Mouse (Mus musculus) cerebellum, postnatal 4 days (tissue): Measurements from ENCODE around the gene Ezh1.
"Not testable (repeated sequence)": the region's sequence is repeated elsewhere in the genome, so short reads cannot be mapped to it uniquely, and the experiment has no call there.

ENCODE experiments used
- DNase-seq, 2 experiments: peaks; one replicate each; pipeline ENCODE4 v3.0.0; 2022; ENCODE audit warnings: low spot score in 2 of 2, mixed read lengths in 1 of 2

Gene Ezh1

DNA sequence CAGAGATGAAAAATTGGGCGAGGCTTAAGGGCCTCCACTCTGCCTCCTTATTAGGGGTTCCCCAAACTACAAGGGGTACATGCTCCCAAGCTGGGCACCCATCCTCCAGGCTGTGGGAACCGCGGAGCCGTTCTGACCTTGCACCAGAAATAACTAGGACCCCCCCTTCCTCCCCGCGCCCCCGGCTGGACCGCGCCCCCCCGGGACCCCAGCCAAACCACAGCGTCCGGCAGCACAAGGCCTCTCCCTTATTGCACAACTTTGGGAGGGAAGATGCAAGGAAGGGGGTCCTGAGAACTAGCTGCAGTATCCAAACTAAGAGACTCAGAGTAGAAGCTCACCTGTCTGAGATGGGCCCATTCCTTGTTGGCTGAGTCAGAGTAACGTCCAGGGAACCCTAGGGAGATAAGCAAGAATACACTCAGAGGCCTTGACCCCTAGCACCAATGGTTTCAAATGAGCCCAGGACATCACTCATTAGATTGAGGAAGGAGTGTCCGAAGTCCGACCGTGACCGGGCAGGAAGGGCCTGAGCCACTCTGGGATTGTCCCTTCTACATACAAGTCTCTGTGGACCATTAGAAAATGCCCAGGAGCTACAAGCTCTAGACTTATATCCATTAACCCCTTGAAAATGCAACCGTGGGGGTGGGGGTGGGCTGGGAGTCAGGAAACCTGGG, 57.8 kb downstream of the Ezh1 start:
- DNase-seq, result no peak

DNA sequence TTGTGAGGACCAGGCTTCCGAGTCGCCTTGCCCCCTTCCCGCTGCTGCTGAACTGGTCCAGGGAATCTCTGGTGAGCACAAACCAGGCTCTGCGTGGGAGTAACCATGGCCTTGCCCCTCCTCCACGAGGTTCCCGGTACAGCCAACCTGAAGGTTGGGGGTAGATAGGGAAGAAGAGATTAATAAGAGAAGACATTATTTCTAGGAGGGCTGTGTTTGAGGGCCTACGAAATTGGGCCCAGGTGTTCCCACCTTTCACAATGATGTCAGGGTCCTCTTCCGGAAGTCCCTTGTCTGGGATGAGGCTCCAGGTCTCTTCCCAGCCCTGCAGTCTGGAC, 58.3 kb downstream of the Ezh1 start:
- no peak for DNase-seq

DNA sequence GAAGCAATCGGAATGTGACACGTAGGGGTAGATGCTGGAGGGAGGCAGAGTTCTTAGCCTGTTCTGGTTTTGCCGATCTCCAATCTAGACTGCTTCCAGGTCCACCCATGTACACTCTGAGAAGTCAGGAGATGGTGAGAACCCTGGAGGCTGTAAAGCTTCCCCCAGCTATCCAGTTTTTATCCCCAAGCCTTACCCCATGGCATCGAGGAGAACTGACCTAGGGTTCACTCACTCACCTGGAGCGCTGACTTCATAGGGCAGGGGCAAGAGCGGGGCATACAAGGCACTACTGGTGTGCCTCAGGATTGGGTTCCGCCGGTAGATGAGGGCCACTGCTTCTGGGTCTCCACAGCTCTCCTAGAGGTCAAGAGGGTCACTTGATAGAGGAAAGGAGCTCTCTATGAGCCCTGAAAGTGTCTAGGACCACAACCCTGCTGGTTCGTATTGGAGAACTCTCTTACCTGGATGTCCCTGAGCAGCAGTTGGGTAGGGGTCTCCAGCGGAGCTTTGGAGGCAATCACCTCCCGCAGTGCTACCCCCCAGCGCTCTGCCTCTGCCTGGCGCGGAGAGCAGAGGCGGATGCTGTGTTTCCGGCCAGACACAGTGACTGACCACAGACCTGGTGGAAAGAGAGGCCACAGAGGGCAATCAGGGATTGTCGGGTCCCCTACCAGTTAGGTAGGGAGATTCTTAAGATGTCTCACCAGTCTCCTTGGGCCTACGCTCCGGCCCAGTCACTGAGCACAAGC, 58.9 kb downstream of the Ezh1 start:
- DNase-seq, result no peak

DNA sequence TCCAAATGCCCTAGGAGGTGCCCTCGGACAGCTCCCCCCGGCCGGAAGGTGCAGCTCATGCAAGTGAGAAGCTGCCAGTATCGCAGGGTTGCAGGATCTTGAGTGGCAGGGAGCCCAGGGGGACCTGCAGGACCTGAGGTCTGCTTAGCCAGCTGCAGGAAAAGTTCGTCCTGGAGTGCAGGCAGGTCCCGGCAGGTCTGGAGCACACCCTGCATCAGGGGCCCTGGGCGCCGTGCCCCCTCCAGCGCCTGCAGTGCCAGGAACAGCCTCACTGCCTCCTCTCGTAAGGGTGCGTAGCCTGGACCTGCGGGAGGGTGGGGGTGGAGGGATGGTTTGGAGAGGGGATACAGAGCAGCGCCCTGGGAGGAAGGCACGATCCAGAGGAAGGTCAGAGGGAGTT, 59.9 kb downstream of the Ezh1 start:
- DNase-seq, result no peak

DNA sequence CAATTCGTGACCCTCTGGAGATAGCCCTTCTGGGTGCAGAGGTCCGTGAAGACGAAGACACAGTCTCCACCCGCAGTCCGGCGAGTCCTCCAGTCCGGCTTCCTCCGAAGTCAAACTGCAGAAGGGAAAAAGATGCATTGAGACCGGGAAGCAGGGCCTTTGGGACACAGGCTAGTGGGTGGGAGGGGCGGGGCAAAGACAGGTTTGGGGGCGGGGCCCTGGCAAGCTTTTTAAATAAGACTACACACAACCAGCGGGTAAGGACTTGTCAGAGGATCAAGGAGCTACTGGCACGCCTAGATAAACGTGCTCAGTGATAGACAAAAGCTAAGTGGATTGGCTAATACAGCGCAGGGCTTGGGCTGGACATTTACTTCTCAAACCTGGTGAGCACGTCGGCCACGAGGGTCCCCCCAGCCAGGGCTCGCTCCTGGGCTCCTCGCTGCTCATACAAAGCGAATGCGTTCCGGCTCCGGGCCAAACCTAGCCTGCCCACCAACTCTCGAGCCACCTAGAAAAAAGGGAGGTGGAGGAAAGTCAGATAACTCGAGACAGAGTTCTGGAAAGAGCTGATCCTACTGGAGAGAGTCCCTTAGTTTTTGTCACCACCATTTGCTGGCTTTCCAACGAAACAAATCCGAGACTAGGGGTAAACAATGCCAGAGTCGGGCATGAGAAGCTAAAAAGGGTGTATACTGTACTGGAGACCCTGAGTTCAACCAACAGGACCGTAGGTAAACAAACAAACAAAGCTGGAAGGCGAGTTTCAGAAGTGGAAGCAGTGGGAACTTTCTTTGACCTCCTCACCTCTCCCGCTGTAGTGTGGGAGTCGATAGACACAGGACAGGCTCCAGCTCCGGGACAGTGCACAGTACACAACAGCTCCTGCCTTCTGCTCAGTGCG, 61.3 kb downstream of the Ezh1 start:
- no peak for DNase-seq

DNA sequence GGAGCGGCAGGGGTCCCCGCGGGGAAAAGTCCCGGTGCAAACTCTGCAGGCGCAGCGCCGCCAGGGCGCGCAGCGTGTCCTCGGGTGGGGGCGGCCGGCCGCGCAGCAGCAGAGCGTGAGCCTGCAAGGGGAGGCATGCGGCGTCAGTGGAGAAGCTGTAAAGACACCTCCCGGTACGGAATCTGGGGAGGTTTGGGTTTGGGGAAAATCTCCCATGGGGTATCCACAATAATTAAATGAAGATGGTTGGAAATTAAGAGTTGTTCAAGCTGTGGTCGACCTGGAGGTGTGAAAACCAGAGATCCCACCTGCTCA, 62.0 kb downstream of the Ezh1 start:
- no peak for DNase-seq

DNA sequence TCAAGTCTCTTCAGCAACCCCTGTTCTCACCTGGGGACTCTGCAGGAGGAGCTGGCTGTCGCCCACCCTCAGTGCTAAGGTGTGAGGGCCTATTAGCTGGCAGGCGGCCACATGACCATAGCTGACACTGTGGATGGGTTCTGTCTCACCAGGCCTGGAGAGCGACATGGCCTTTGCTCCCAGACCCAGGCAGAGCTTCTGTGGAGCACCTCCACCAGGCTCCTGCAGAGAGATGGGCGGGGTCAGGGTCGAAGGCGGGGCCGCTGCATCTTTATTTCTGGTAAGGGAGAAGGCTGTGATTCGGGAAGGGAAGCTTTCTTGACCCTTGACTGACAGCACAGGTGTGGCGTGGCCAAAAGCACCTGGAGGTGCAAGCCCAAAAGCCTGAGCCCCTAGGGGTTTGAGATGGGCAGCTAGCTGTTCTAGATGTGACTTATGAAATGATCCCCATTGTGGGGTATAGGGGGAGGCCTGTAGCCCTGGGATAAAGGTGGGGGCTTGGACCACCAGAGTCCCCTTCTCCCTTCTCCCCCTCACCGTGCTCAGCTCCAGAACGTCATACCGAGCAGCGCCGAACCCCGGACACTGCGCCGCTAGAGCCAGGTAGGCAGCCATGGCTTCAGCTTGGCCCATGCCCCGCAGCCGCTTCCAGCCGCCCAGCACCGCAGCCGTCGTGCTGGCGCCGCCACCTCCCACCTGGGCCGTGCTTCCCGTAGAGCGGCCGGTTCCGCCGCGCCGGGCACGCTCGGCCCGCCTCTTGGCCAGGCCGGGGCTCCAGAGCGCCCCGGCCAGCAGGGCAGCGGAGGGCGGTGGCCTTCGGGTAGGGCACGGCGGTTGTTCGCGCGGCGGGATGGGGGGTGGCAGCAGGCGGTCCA, 62.5 kb downstream of the Ezh1 start:
- DNase-seq, result no peak

DNA sequence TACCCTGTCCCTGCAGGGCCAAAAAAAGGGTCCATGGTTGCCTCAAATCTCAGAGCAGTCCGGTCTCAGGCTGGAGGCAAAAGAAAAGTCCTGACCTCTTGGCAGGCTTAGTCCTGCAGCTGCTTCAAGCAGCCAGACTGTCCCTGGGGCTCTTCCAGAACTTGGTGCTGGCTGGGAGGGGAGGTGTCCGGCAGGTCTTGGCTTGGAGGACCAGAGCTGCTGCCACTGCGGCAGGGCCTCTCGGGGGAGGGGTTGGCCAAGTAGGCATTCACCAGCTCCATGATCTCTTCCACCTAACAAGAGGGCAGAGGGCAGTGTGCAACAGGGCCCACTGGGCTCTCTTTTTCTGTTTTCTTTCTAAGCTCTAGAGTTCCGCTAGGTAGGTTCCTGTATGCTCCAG, 63.5 kb downstream of the Ezh1 start:
- no peak for DNase-seq

DNA sequence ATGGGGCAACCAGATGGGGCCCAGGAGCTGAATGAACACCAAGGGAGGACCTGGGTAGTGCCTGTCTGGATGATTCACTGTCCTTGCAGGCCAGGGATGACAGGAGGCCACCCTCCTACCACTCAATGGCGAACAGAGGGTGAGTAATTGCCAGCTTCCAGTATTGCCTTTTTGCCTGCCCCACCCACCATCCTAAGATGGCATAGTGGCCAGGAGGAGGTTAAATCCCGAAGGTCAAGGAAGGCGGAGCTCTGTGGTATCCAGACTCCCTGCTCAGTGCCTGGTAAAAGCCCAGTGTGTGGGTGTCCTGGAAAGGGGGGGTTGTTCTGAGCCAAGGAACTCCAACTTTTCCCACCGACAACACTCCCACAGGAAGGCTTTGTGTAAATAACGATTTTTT, 64.0 kb downstream of the Ezh1 start:
- no peak for DNase-seq

DNA sequence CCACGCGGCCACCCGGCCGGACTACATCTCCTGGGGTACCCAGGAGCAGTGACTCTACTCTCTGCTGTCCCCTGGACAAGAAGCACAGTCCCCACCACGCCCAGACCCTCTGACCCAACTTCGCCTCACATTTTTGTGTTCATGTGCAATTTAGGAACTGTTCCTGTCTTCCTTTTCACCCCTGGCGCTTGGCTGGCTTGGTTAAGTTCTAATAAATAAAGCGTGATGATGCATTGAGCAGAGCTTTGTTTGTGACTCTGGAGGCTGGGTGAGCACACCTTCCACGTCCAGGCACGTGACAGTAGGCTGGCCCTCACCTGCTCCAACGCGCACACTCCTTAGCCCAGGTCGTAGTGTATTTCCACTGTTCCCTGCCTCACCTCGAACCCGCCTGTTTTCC, 64.7 kb downstream of the Ezh1 start:
- no peak for DNase-seq

DNA sequence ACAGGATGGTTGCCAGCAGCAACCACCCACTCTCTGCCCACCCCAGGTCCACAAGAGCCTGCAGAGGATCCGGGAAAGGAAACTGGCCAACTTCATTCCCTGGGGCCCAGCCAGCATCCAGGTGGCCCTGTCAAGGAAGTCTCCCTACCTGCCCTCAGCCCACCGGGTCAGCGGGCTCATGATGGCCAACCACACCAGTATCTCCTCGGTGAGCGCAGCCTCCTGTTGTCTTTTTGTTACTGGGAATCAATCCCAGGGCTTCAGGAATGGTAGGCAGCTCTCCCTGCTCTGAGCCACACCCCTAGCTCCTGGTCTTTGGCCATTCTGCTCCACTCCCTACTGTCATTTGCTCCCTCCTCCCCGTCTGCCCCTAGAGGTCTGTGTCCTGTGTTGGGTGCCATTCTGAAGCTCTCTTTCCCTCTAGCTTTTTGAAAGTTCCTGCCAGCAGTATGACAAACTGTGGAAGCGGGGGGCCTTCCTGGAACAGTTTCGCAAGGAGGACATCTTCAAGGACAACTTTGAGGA, 65.2 kb downstream of the Ezh1 start:
- not testable (repeated sequence) for DNase-seq

DNA sequence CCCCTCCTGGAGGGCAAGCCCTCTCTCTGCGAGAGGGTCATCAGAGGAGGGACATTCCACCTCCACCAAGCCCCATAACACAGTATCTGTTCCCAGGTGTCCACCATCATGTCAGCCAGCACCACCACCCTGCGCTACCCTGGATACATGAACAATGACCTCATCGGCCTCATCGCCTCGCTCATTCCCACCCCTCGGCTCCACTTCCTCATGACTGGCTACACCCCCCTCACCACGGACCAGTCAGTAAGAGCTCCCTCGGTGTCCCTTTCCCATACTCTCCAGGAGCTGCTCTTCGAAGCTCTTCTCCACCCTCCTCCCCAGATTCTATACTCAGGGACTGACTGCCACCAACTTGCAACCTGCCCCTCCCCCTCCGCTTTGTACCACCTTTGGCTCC, 66.1 kb downstream of the Ezh1 start:
- DNase-seq, result not testable (repeated sequence)

DNA sequence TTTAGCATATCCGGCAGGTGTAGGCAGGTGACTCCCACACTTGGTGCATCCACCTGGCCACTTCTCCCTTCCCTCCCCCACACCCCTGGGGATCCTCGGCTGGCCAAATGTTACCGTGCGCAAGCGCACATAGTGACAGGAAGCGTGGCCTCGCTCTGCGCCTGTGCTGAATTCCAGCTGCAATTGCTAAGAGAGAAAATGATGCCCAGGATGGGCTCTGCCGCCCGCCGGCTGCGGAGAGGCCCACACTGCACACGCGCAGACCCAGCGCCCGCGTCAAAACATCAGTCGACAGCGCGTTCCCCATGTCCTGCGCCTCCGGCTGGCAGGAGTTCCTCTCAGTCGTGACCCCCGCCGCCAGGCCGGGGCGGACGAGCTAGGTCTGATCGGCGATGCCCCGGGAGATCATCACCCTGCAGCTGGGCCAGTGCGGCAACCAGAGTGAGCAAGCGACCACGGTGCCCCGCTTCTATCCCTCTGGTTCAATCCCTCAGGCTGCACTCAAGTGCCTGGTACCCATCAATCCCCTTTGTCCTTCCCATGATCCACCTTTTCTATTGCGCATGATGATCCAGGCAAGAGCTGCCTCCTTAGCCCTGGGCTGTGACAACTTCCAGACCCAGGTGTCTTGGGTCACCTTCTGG, 70.4 kb downstream of the Ezh1 start, which contains the start of gene Tubg2:
Gene Tubg2, plus strand, starts transcription at position 180 of the 644 bp plus-strand sequence.
- DNase-seq, result peak; percentile 54 to 56

DNA sequence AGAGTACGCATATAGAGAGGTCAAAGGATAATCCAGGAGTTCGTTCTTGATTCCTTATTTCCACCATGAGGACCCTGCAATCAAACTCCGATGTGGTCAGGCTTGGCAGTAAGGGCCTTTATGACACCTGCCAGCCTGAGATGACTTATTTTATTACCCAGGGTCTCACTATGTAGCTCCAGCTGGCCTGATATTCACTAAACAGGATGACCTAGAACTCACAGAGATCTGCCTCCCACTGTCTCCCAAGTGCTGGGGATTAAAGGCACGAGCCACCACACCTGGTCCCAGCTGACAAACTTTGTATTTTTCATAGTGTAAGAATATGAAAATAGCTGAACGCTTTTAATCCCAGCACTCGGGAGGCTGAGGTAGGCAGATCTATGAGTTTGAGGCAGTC, 71.1 kb downstream of the Ezh1 start:
- DNase-seq, result no peak

DNA sequence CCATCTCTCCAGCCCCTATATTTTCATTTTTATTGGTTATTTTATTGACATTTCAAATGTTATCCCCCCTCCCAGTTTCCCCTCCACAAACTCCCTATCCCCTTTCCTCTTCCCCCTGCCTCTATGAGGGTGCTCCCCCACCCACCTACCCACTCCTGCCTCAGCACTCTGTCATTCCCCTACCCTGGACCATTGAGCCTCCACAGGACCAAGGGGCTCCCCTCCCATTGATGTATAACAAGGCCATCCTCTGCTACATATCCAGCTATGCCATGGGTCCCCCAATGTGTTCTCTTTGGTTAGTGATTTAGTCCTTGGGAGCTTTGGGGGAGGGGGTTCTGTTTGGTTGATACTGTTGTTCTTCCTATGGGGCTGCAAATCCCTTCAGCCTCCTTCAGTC, 71.6 kb downstream of the Ezh1 start:
- no peak for DNase-seq

DNA sequence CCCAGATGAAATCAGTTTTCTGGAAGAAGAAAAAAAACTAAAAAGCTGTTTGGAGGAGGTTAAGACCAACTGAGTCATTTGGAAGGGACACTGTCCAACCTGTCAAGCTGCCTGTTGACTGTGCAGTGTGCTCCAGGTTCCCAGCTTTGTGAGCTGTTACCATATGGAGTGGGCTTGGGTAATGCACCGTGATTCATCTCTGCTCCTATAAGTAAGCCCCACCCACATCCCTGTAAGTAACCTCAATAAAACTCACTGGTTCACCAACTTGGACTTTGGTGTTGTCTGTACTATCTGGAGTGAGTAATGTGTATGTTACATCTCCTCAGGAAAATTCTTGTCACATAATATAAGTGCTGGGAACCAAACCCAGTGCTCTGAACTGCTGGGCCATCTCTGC, 73.4 kb downstream of the Ezh1 start:
- no peak for DNase-seq

DNA sequence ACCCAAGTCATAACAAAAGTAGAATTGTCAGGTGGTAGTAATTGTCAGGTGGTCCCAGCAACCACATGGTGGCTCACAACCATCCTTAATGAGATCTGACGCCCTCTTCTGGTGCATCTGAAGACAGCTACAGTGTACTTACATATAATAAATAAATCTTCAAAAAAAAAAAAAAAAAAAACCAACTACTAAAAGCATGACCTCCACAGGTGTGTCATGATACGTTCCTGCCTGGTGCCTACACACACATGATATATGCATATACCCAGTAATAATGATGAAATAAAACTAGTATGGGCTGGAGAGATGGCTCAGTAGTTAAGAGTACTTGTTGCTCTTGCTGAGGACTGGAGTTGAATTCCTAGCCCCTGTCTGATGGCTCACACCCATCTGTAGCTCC, 75.2 kb downstream of the Ezh1 start:
- no peak for DNase-seq

DNA sequence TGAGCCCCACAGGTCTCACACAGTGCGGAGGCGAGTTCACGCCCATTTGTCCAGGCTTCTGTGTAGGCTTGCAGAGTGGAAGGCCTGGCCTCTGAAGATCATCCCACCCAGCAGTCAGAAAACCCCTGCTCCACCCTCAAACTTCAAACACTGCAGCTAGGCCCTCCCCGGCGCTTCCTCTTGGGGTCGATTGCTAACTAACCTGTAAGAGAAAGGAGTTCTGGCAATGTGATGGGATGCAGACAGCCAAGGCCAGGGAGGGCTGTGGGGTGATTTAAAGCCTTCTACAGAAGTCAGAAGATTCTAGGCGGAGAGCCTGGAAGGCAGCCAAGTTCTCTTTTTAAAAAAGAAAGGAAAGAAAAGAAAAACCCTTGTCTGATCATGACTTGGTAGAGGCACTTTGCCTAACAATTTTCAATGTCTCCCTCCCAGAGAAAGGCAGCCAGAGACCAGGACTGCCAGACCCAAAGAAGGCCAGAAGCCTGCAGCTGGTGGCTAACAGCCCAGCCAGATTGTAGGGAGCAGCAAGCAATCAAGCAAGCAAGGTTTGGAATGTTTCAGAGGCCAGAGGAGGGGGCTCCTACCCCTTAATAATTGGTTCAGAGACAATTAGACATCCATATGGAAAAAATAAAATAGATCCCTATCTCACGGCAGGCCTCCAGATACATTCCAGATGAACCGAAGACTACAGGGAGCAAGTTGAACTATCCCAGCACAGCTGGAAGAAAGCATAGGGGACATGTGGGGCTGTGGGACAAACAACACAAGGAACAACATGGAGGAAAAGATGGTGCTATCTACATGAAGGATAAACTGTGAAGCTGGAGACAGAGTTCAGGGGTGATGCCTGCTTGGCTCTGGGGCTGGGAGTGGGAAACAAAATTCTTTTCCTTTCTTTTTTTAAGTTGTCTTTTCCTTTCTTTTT, 76.8 kb downstream of the Ezh1 start:
- DNase-seq, result no peak

DNA sequence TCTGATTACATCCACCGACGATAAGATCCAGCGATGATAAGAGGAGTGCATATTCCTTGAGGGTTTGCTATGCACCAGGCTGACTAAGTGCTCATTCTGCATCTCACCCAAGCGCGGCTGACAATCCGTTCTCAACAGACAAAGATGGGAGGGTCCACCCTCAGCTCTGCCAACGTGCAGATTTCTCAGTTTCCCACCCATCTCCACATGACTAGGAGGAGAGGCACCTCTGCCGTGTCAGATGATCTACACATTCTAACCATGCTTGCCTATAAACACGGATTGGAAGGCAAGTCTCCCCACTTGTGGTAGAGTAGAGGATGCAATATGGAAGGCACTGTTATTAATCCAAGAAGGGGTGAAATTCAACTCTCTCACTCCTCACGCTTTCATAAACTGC, 77.5 kb downstream of the Ezh1 start:
- no peak for DNase-seq

DNA sequence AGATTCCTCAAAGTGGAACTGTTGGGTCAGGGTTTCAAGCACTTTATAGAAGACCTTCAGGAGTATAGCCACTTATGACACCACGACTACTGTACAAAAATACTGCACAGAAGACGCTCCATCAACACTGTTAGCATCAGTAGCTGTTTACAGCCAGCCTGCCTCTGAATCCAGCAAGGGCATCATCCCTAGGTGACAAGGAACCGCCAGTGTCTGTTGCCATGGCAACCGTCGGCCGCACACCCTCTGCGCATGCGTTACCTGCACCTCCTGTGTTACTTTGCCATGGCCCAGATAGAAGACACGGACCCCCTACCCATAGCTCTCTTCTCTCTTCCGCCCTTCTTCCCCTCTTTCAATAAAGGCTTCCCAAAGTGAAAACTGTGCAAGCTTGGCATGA, 79.9 kb downstream of the Ezh1 start:
- peak in 1 of 2 experiments; percentile 62 for DNase-seq
